Mouse (Mus musculus) MEL (cell line): Measurements from ENCODE around the gene Ube2cbp.

Experiments used
- CHD2 ChIP-seq: IDR thresholded peaks from 2 replicates; pipeline ENCODE4 v1.6.1; 2011; ENCODE audit warnings: low read length, improper control_type of control experiment
- CTCF ChIP-seq, 3 experiments: IDR thresholded peaks in 2 of 3; conservative IDR thresholded peaks in 1 of 3; 2 replicates each; pipeline ENCODE4 v1.5.1; 2011 to 2012; ENCODE audit warnings: low read length in 3 of 3, low read depth in 2 of 3, mild to moderate bottlenecking in 2 of 3, improper control_type of control experiment in 1 of 3, inconsistent platforms in 1 of 3, mixed read lengths in 1 of 3, moderate library complexity in 1 of 3; ENCODE audit not compliant: control insufficient read depth in 1 of 3, insufficient read depth in 1 of 3, poor library complexity in 1 of 3, severe bottlenecking in 1 of 3
- E2F4 ChIP-seq: IDR thresholded peaks from 2 replicates; pipeline ENCODE4 v1.6.1; 2011; ENCODE audit warnings: low read depth, low read length, improper control_type of control experiment, borderline replicate concordance
- EP300 ChIP-seq, 2 experiments: IDR thresholded peaks; 2 replicates each; pipeline ENCODE4 v1.6.1; 2011; ENCODE audit warnings: improper control_type of control experiment in 2 of 2, low read length in 2 of 2, low read depth in 1 of 2, mild to moderate bottlenecking in 1 of 2
- MAFK ChIP-seq: IDR thresholded peaks from 2 replicates; pipeline ENCODE4 v1.6.1; 2011; ENCODE audit warnings: low read depth, mild to moderate bottlenecking, low read length, improper control_type of control experiment, borderline replicate concordance
- POLR2A ChIP-seq, 2 experiments: IDR thresholded peaks; 2 replicates each; pipeline ENCODE4 v1.6.1; 2011 to 2012; ENCODE audit warnings: low read length in 2 of 2, mild to moderate bottlenecking in 2 of 2, control low read depth in 1 of 2, improper control_type of control experiment in 1 of 2, low read depth in 1 of 2, moderate library complexity in 1 of 2; ENCODE audit not compliant: control insufficient read depth in 1 of 2, insufficient read depth in 1 of 2, poor library complexity in 1 of 2
- RCOR1 ChIP-seq: IDR thresholded peaks from 2 replicates; pipeline ENCODE4 v1.6.1; 2012; ENCODE audit warnings: low read depth, mild to moderate bottlenecking, inconsistent platforms, low read length, improper control_type of control experiment
- TAL1 ChIP-seq: IDR thresholded peaks from 2 replicates; pipeline ENCODE4 v1.6.1; 2012; ENCODE audit warnings: mild to moderate bottlenecking, inconsistent platforms, low read length, moderate library complexity, mixed read lengths
- USF1 ChIP-seq: IDR thresholded peaks from 2 replicates; pipeline ENCODE4 v1.6.1; 2014; ENCODE audit warnings: low read depth, mild to moderate bottlenecking, inconsistent platforms, low read length, improper control_type of control experiment, moderate library complexity
- USF2 ChIP-seq, 2 experiments: IDR thresholded peaks; 2 replicates each; pipeline ENCODE4 v1.6.1; 2011 to 2012; ENCODE audit warnings: improper control_type of control experiment in 2 of 2, low read length in 2 of 2, borderline replicate concordance in 1 of 2, inconsistent platforms in 1 of 2, low read depth in 1 of 2, mild to moderate bottlenecking in 1 of 2; ENCODE audit not compliant: insufficient read depth in 1 of 2

- no peak for TF ChIP-seq CTCF (IDR thresholded peaks at IDR 0.05 in 2 of 3, conservative IDR thresholded peaks at IDR 0.05 in 1 of 3; ENCODE audit: control insufficient read depth in 1 of 3, insufficient read depth in 1 of 3, low read depth in 2 of 3, low read length in 3 of 3, poor library complexity in 1 of 3, severe bottlenecking in 1 of 3)
- TF ChIP-seq POLR2A (IDR thresholded peaks at IDR 0.05; ENCODE audit: control insufficient read depth in 1 of 2, insufficient read depth in 1 of 2, low read depth in 1 of 2, low read length in 2 of 2, poor library complexity in 1 of 2), result no peak
- TF ChIP-seq USF2 (IDR thresholded peaks at IDR 0.05; ENCODE audit: borderline replicate concordance in 1 of 2, insufficient read depth in 1 of 2, low read depth in 1 of 2, low read length in 2 of 2), result no peak
- TF ChIP-seq TAL1, result no peak
- TF ChIP-seq RCOR1, result no peak
- TF ChIP-seq EP300 (IDR thresholded peaks at IDR 0.05; ENCODE audit: low read depth in 1 of 2, low read length in 2 of 2), result no peak
- no peak for TF ChIP-seq CHD2
- no peak for TF ChIP-seq E2F4
- no peak for TF ChIP-seq USF1
- TF ChIP-seq MAFK, result no peak
Observed at GRCm38 (mm10) chr9:86334357-86334756, 130.4 kb downstream of the Ube2cbp start.
